Mouse (Mus musculus) ES-E14 (cell line): ENCODE results near the gene Scyl2.

ENCODE experiments used
- CHD2 ChIP-seq: IDR thresholded peaks from 2 replicates; pipeline ENCODE4 v1.6.1; 2014; ENCODE audit warnings: mild to moderate bottlenecking, low read depth, low read length, inconsistent platforms
- HCFC1 ChIP-seq: IDR thresholded peaks from 2 replicates; pipeline ENCODE4 v1.6.1; 2012; ENCODE audit warnings: low read length, inconsistent platforms, borderline replicate concordance; ENCODE audit not compliant: insufficient read depth
- MAFK ChIP-seq: IDR thresholded peaks from 2 replicates; pipeline ENCODE4 v1.6.1; 2014; ENCODE audit warnings: mild to moderate bottlenecking, low read depth, low read length, inconsistent platforms; ENCODE audit not compliant: insufficient read depth
- ZC3H11A ChIP-seq: IDR thresholded peaks from 2 replicates; pipeline ENCODE4 v1.6.1; 2012; ENCODE audit warnings: low read depth, mild to moderate bottlenecking, inconsistent platforms, low read length, borderline replicate concordance
- ZNF384 ChIP-seq: IDR thresholded peaks from 2 replicates; pipeline ENCODE4 v1.6.1; 2012; ENCODE audit warnings: low read depth, low read length, inconsistent platforms

GRCm38 (mm10) chr10:89665679-89666078, 20.4 kb downstream of the Scyl2 start:
- TF ChIP-seq HCFC1, result no peak
- no peak for TF ChIP-seq ZNF384
- TF ChIP-seq ZC3H11A, result no peak
- no peak for TF ChIP-seq MAFK
- TF ChIP-seq CHD2, result no peak
